Mouse (Mus musculus): ENCODE results near the gene Tspan32. TPM values are rescaled to one million over a fixed set of nuclear protein-coding genes. Genes with fewer than 3 reads are reported as not detected.

Gene Tspan32
- polyA plus RNA-seq, 1 experiment from 2014 or later: 6.0 TPM

DNA sequence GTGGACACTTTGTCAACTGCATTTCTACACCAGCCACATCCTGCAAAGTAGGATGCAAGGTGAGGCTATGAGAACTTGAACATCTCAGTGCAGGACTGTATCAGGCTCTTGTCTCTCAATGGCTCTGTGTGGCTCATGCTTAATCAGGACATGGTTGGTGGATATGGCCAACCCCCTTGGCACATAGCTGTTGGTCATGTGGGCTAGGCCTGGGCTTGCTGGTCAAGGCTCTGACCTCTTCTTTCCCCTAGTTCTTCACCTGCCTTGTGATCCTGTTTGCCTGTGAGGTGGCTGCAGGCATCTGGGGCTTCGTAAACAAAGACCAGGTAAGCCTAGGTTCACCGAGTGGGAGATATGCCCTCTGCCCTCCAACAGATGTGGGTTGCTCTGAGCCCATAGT, 60.8 kb downstream of the Tspan32 start:
- ATAC-seq (ENCODE audit: insufficient read depth, low FRiP score): no peak
- Histone ChIP-seq H3K27me3 (ENCODE audit: control insufficient read depth, insufficient read depth, low read length) (no peaks in the 10 kb centered on the region), H3K36me3 (ENCODE audit: control insufficient read depth, insufficient read depth, low read length) (peaks cover 30% of the 10 kb centered on the region), H3K27ac (ENCODE audit: low read length) (no peak overlapping the region), H3K9ac (ENCODE audit: low read length) (no peak overlapping the region), H3K4me1 (ENCODE audit: control insufficient read depth, insufficient read depth, low read length) (peaks cover 15% of the 10 kb centered on the region), H3K9me3 (replicated peaks; ENCODE audit: control insufficient read depth, low read length) (no peaks in the 10 kb centered on the region), H3K4me2 (ENCODE audit: low read depth, low read length) (no peak overlapping the region), H3K4me3 (replicated peaks; ENCODE audit: low read length) (no peak overlapping the region)
- 84% methylated on average over 2 of the region's 2 CpGs for WGBS

- Histone ChIP-seq H3K27me3 (ENCODE audit: control insufficient read depth, insufficient read depth, low read length) (no peaks in the 10 kb centered on the region), H3K9ac (ENCODE audit: low read length) (0 out of 2 replicates have a peak overlapping the region, but pooled peaks have one; percentile 15), H3K27ac (ENCODE audit: low read length) (no peak overlapping the region), H3K4me3 (replicated peaks; ENCODE audit: low read length) (no peak overlapping the region), H3K9me3 (replicated peaks; ENCODE audit: control insufficient read depth, low read length) (no peaks in the 10 kb centered on the region), H3K4me1 (ENCODE audit: control insufficient read depth, insufficient read depth, low read length) (peaks cover 19% of the 10 kb centered on the region), H3K4me2 (ENCODE audit: low read depth, low read length) (no peak overlapping the region), H3K36me3 (ENCODE audit: control insufficient read depth, insufficient read depth, low read length) (peaks cover 29% of the 10 kb centered on the region; the same call in 1 of the 2 replicates)
- 63% methylated on average over 2 of the region's 2 CpGs for WGBS
- ATAC-seq (ENCODE audit: insufficient read depth, low FRiP score): no peak
Observed at GRCm38 (mm10) chr7:143067469-143067868, 62.6 kb downstream of the Tspan32 start.

GRCm38 (mm10) chr7:143067897-143068296, 63.1 kb downstream of the Tspan32 start:
- WGBS: 78% methylated on average over 3 of the region's 3 CpGs
- Histone ChIP-seq H3K4me1 (ENCODE audit: control insufficient read depth, insufficient read depth, low read length) (peaks cover 18% of the 10 kb centered on the region), H3K9me3 (replicated peaks; ENCODE audit: control insufficient read depth, low read length) (no peaks in the 10 kb centered on the region), H3K36me3 (ENCODE audit: control insufficient read depth, insufficient read depth, low read length) (peaks cover 26% of the 10 kb centered on the region; the same call in 1 of the 2 replicates), H3K27ac (ENCODE audit: low read length) (peak overlapping the region; percentile 96), H3K27me3 (ENCODE audit: control insufficient read depth, insufficient read depth, low read length) (no peaks in the 10 kb centered on the region), H3K4me2 (ENCODE audit: low read depth, low read length) (no peak overlapping the region), H3K4me3 (replicated peaks; ENCODE audit: low read length) (no peak overlapping the region), H3K9ac (ENCODE audit: low read length) (0 out of 2 replicates have a peak overlapping the region, but pooled peaks have one; percentile 15)
- no peak for ATAC-seq (ENCODE audit: insufficient read depth, low FRiP score)

DNA sequence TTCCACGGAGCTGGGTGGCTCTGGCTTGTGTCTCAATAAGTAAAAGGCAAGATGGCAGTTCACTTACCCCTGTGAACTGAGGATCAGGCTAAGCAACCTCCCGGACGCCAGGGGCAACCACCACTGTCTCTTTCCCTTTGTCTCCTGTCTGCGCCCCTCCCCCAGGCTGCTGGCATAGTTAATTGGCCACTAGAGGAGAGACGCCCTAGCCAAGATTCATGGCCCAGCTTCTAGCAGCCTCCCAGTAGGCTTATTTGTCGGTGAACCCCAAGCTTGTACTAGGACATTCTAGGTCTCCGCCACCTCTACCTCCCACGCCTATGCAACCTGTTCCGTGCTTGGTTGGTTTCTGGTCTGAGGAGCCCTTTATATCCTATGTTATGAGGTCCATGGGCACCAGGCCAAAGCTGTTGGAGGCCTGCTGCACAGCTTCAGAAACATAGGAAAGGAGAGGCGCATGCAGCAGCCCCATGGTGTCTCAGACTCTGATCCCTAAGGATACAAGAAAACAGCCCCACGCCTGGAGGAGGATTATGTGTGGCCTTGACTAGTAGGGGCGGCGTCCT, 63.6 kb downstream of the Tspan32 start:
- H3K27ac ChIP-seq (ENCODE audit: low read length): peak overlapping the region; percentile 96
- H3K9ac ChIP-seq (ENCODE audit: low read length): peak overlapping the region; percentile 93
- H3K4me2 ChIP-seq (ENCODE audit: low read depth, low read length): peak overlapping the region; percentile 60
- ATAC-seq (ENCODE audit: insufficient read depth, low FRiP score): peak; percentile 2; the same call in 1 of the 2 replicates
- no peaks in the 10 kb centered on the region for H3K9me3 ChIP-seq (replicated peaks; ENCODE audit: control insufficient read depth, low read length)
- H3K36me3 ChIP-seq (ENCODE audit: control insufficient read depth, insufficient read depth, low read length): peaks cover 21% of the 10 kb centered on the region; the same call in 1 of the 2 replicates
- H3K27me3 ChIP-seq (ENCODE audit: control insufficient read depth, insufficient read depth, low read length): no peaks in the 10 kb centered on the region
- WGBS: 44% methylated on average over 13 of the region's 13 CpGs
- peaks cover 18% of the 10 kb centered on the region for H3K4me1 ChIP-seq (ENCODE audit: control insufficient read depth, insufficient read depth, low read length)
- H3K4me3 ChIP-seq (replicated peaks; ENCODE audit: low read length): peak overlapping the region; percentile 86

DNA sequence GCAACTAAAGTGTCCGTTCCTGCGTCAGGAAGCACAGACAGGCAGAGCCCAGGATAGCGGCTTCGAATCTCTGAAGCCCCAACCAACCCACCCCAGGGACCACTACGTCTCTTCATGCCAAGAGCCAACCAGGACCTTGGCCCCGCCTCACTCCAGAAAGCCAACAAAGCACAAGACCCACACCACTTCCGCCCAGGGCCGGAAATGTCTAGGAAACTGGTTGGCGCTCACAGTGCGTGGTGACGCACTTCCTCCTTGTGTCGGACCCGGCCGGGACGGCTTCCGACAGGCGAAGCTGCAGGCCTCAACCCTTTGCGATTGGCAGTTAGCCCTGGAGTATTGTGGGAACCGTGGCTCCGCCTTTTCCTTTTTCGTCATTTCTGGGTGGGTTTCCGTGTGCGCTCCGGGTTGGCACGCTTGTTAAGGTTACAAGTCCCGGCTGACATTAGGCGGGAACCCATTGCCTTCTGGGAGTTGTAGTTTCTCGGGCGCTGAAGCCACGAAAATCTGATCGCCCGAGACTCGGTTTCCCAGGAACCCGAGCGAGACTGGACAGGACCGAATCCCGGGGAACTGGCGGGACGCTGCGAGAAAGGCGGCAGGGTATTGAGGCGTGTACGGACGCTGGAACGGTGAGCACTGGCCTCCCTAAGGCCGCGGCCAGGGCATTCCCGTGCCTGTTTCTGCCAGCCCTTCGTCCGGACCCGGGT, 64.2 kb downstream of the Tspan32 start, which contains the start of gene Tssc4:
TSS of gene Tssc4 (plus strand) at position 368 of the 710 bp plus-strand sequence.
- ATAC-seq (ENCODE audit: insufficient read depth, low FRiP score): peak; percentile 96
- H3K27ac ChIP-seq (ENCODE audit: low read length): peak within 1 kb of the TSS; percentile 96
- under 1% methylated on average over 51 of the region's 51 CpGs for WGBS

More for the DNA sequence above, 64.2 kb downstream of the Tspan32 start, which contains the start of gene Tssc4:
- peaks cover 14% of the 10 kb centered on the region; the same call in 1 of the 2 replicates for H3K36me3 ChIP-seq (ENCODE audit: control insufficient read depth, insufficient read depth, low read length)
- peak within 1 kb of the TSS; percentile 93 for H3K9ac ChIP-seq (ENCODE audit: low read length)
- peak within 1 kb of the TSS; percentile 86 for H3K4me3 ChIP-seq (replicated peaks; ENCODE audit: low read length)
- peak within 1 kb of the TSS; percentile 95 for H3K4me2 ChIP-seq (ENCODE audit: low read depth, low read length)
- no peaks in the 10 kb centered on the region for H3K27me3 ChIP-seq (ENCODE audit: control insufficient read depth, insufficient read depth, low read length)
- no peaks in the 10 kb centered on the region for H3K9me3 ChIP-seq (replicated peaks; ENCODE audit: control insufficient read depth, low read length)
- H3K4me1 ChIP-seq (ENCODE audit: control insufficient read depth, insufficient read depth, low read length): peaks cover 18% of the 10 kb centered on the region

Other genes with a start within 250 kb of the Tspan32 start
- gene Th, start 73.9 kb upstream of the Tspan32 start, polyA plus RNA-seq (2015; fragmentation: Nextera tagmentation; extraction: Ambion mirVana): 3.0 and 4.0 TPM in 2 replicates
- gene Ascl2, start 35.8 kb upstream of the Tspan32 start, polyA plus RNA-seq (2015; fragmentation: Nextera tagmentation; extraction: Ambion mirVana): 6.2 and 6.7 TPM in 2 replicates
- gene Cd81, start 47.7 kb downstream of the Tspan32 start, polyA plus RNA-seq (2015; fragmentation: Nextera tagmentation; extraction: Ambion mirVana): 638 and 686 TPM in 2 replicates
- gene Tssc4, start 64.2 kb downstream of the Tspan32 start, polyA plus RNA-seq (2015; fragmentation: Nextera tagmentation; extraction: Ambion mirVana): 75.8 and 84.7 TPM in 2 replicates
- gene Trpm5, start 89.6 kb downstream of the Tspan32 start, polyA plus RNA-seq (2015; fragmentation: Nextera tagmentation; extraction: Ambion mirVana): 18.3 and 18.5 TPM in 2 replicates
- gene Kcnq1, start 101.3 kb downstream of the Tspan32 start, polyA plus RNA-seq (2015; fragmentation: Nextera tagmentation; extraction: Ambion mirVana): 10.0 and 10.1 TPM in 2 replicates